Mouse (Mus musculus): Measurements from ENCODE around the gene Acsl4.
A peak's percentile ranks its signal among the peaks of the same experiment; 100 is the strongest.

Gene Acsl4

GRCm38 (mm10) chrX:142390247-142390908 lies at the start of gene Acsl4:
Acsl4 (minus strand) TSS chrX:142390535.
- peak; percentile 78 to 89 for DNase-seq (ENCODE audit: low spot score in 2 of 2)

- no peak for DNase-seq (ENCODE audit: low spot score in 2 of 2)
Measured at GRCm38 (mm10) chrX:142437971-142438504, 47.7 kb upstream of the Acsl4 start.

GRCm38 (mm10) chrX:142432846-142433245 lies 42.5 kb upstream of the Acsl4 start:
- DNase-seq (ENCODE audit: low spot score in 2 of 2): peak in 1 of 2 experiments; percentile 6

- DNase-seq (ENCODE audit: low spot score in 2 of 2): no peak
Measured at GRCm38 (mm10) chrX:142427111-142427510, 36.8 kb upstream of the Acsl4 start.

- no peak for DNase-seq (ENCODE audit: low spot score in 2 of 2)
Measured at GRCm38 (mm10) chrX:142426628-142427027, 36.3 kb upstream of the Acsl4 start.

- DNase-seq (ENCODE audit: low spot score in 2 of 2): no peak
Measured at GRCm38 (mm10) chrX:142413884-142414283, 23.5 kb upstream of the Acsl4 start.

GRCm38 (mm10) chrX:142410060-142410459 lies 19.7 kb upstream of the Acsl4 start:
- no peak for DNase-seq (ENCODE audit: low spot score in 2 of 2)

- no peak for DNase-seq (ENCODE audit: low spot score in 2 of 2)
Measured at GRCm38 (mm10) chrX:142409338-142409737, 19.0 kb upstream of the Acsl4 start.

- DNase-seq (ENCODE audit: low spot score in 2 of 2): no peak
Measured at GRCm38 (mm10) chrX:142403114-142403513, 12.8 kb upstream of the Acsl4 start.

- no peak for DNase-seq (ENCODE audit: low spot score in 2 of 2)
Measured at GRCm38 (mm10) chrX:142398621-142399020, 8.3 kb upstream of the Acsl4 start.

GRCm38 (mm10) chrX:142390909-142391265 lies 552 bp upstream of the Acsl4 start:
- no peak for DNase-seq (ENCODE audit: low spot score in 2 of 2)

GRCm38 (mm10) chrX:142389581-142390159 lies 665 bp downstream of the Acsl4 start:
- peak in 1 of 2 experiments; percentile 2 for DNase-seq (ENCODE audit: low spot score in 2 of 2)

GRCm38 (mm10) chrX:142388141-142388540 lies 2.2 kb downstream of the Acsl4 start:
- DNase-seq (ENCODE audit: low spot score in 2 of 2): no peak

GRCm38 (mm10) chrX:142387634-142388033 lies 2.7 kb downstream of the Acsl4 start:
- DNase-seq (ENCODE audit: low spot score in 2 of 2): no peak

- DNase-seq (ENCODE audit: low spot score in 2 of 2): no peak
Measured at GRCm38 (mm10) chrX:142384918-142385317, 5.4 kb downstream of the Acsl4 start.

GRCm38 (mm10) chrX:142379894-142380293 lies 10.4 kb downstream of the Acsl4 start:
- no peak for DNase-seq (ENCODE audit: low spot score in 2 of 2)

- DNase-seq (ENCODE audit: low spot score in 2 of 2): no peak
Measured at GRCm38 (mm10) chrX:142378048-142378447, 12.3 kb downstream of the Acsl4 start.

GRCm38 (mm10) chrX:142377358-142377757 lies 13.0 kb downstream of the Acsl4 start:
- no peak for DNase-seq (ENCODE audit: low spot score in 2 of 2)

GRCm38 (mm10) chrX:142376747-142377146 lies 13.6 kb downstream of the Acsl4 start:
- no peak for DNase-seq (ENCODE audit: low spot score in 2 of 2)

GRCm38 (mm10) chrX:142375519-142375918 lies 14.8 kb downstream of the Acsl4 start:
- DNase-seq (ENCODE audit: low spot score in 2 of 2): no peak

- DNase-seq (ENCODE audit: low spot score in 2 of 2): peak in 1 of 2 experiments; percentile 14
Measured at GRCm38 (mm10) chrX:142372393-142372792, 17.9 kb downstream of the Acsl4 start.

GRCm38 (mm10) chrX:142369935-142370334 lies 20.4 kb downstream of the Acsl4 start:
- peak in 1 of 2 experiments; percentile 0 for DNase-seq (ENCODE audit: low spot score in 2 of 2)

GRCm38 (mm10) chrX:142363882-142364281 lies 26.5 kb downstream of the Acsl4 start:
- no peak for DNase-seq (ENCODE audit: low spot score in 2 of 2)

Data from urinary bladder, postnatal 36 days (tissue).